Mouse (Mus musculus): ENCODE measurements around the gene Trip4.
"Not testable (repeated sequence)": the region's sequence is repeated elsewhere in the genome, so short reads cannot be mapped to it uniquely, and the experiment has no call there.

Gene Trip4

DNA sequence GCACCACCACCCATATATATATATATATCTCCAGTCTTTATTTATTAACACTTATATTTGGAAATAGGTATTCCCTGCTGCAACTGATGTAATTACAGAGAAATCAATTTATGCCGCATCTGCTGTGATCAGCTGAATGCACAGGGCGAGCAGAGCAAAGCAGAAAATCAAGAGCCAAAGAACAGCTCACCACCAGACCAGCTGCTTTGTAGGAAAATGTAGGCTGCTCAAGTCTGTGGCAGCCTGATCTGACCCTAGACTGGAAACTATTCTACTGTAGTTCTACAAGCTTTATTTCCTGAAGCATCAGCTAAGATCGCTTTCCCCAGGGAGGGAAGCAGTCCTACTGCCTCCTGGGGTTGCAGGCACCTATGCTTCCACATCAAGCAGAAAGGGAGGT is 115.1 kb downstream of the Trip4 start:
- DNase-seq (ENCODE audit: low read depth): no peak

DNA sequence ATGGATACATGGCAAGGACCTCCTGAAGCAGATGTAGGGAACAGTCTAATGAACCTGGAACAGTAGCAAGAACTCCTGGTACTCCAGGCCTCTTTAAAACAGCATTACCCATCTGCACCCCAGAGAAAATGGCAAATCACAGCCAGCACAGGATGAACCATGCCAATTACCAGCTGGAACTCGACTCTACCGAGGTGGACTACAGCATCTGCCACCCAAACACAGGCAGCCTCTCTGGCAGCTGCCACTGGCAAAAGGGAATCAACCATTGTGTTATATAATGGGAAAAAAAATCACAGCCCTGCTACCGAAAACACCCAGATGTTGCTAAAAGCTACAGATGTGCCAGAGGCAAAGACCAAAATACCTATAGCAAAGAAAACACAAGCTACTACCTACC is 115.5 kb downstream of the Trip4 start:
- DNase-seq (ENCODE audit: low read depth): no peak

DNA sequence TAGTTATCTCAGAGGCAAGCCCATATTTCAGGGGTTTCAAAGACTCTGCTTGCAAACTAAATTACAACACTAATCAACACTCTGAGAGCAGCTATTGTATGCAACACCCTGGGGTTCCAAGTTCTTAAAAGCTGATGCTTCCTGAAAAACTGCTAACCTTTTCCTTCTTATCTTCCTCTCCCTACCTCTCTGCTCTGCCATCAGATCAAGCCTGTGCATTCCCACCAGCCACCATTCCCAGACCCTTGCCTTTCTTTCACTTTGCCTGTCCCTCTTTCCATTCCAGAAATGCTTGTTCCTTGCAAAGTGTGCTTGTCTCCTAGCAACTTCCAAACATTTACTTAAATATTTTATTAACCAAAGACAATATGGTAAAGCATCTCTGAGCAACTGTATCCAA is 116.7 kb downstream of the Trip4 start:
- no peak for DNase-seq (ENCODE audit: low read depth)

DNA sequence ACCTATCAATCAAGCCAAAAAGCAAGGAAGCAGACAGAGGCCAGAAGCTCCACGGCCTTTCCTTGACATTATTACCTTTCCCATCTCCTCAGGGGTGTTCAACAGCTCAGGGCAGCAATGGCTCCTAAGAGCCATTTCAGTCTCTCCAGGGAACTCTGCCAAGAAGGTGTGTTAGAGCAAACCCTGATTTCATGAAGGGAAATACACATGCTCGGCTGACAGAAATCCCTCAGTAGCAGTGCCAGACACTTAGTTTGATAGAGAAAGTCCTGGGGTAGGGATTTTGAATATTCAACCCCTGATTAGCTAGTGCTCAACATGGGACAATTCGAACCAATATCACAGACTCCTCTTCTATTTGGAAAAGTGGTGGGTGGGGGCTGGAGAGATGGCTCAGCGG is 117.5 kb downstream of the Trip4 start:
- DNase-seq (ENCODE audit: low read depth): no peak

DNA sequence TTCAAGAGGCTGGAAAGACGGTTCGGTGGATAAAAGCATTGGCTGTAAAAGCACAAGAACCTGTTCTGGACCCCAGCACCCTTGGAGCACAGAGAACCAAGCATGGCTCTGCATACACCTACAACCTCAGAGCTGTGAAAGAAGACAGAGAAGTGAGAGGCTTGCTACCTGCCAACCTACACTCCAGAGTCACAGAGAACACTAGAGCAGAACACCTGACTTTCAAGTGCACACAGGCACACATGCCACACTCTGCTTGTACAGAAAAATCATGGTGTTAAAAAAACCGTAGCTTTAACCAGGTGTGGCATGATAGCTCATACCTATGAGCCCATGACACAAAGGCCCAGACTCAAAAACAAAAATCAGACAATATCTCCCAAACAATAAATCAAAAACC is 118.8 kb downstream of the Trip4 start:
- no peak for DNase-seq (ENCODE audit: low read depth)

DNA sequence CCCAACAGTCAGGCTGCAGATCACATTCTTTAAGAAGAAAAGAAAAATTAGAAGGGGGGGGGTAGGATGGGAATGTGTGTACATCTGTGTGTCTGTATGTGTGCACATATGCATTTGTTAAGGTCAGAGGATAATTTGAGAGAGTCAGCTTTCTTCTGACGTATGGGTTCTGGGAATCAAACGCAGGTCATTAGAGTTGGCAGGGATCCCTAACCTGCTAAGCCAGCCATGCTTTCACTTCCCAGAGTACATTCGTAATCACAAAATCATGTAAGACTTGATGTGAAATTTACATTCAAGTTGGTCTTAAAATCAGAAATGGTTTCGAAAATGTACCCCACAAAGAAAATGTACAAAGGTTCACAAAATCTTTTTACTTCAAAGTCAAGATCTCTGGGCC is 120.0 kb downstream of the Trip4 start:
- DNase-seq (ENCODE audit: low read depth): no peak

DNA sequence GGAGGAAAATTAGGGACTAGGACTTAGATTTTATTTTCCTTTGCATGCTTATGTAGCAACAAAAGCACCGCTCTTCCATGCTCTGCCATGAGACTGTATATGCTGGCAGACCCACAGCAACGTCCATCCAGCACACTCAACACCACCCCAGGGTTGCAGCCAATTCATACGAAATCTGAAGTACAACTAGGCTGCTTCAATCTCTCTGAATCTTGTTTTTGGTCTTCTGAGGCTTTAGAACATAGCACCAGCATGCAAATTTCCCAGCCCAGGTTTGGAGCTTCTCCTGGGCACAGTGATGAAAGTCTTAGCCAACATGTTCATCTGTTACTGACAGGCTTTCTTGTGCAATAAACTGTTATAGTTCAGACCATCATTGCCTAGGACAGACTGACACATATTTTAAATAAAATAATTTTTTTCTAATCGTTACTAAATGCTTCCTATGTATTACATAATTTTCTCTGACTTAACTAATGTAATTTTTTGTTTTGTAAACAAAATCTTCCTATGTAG is 120.7 kb downstream of the Trip4 start:
- no peak for DNase-seq (ENCODE audit: low read depth)

DNA sequence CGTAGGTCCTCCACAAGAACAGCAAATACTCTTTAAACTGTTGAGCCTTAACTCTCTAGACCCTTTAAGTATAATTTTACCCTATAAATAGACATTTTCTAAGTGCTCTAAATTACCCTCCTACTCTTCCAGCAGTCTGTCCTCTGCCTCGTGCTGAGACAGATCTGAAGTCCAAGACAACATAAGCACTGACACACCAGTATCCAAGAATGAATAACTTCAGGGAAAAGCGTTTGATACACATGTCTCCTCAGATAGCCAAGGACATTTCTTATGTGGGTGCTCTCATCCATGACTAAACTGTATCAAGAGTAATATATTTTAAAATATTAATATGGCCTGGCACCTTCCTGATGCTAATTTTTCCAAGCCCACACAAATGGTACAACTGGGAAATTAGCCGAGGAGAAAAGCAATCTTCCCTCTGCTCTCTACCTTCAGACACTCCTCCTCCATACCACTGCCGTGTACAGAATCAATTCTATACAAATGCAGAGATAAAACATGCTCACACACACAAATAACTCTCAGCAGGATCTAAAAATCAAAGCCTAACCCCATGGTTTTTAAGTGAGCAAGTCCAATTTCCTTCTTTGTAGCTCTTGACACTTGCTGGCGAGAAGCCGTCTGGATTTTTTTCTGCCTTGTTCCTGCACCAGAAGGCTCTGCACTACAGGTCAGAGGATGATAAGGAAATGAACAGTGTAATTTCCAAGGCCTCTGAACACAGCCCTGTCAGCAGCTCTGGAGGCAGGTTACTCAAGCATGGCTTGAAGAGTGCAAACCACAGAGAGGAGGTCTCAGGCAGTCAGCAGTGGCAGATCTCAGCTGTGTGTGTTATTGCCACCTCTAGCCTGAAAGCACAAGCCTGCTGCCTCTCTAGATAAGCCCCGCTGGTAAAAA is 121.5 kb downstream of the Trip4 start:
- DNase-seq (ENCODE audit: low read depth): peak; percentile 53

DNA sequence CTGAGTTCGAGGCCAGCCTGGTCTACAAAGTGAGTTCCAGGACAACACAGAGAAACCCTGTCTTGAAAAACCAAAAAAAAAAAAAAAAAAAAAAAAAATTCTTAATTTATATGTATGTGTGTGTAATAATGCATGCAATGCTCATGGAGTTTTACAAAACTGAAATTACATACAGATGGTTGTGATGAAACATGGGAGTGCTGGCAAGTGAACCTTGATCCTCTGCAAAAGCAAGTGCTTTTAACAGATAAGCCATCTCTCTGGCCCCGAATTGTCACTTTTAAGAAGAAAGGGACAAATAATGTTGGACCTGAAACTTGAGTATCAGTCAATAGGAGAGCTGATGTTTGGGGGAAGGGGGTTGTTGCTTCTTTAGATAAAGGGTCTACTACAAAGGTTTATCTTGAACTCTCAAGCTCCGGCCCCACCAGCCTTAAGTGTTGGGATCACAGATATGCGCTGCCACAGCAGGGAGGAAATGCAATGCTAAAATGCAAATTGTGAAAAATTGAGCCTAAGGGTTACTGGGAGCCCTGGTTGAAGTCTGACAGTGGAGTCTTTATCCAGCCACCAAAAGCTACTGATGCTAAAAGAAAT is 122.7 kb downstream of the Trip4 start:
- no peak for DNase-seq (ENCODE audit: low read depth)

DNA sequence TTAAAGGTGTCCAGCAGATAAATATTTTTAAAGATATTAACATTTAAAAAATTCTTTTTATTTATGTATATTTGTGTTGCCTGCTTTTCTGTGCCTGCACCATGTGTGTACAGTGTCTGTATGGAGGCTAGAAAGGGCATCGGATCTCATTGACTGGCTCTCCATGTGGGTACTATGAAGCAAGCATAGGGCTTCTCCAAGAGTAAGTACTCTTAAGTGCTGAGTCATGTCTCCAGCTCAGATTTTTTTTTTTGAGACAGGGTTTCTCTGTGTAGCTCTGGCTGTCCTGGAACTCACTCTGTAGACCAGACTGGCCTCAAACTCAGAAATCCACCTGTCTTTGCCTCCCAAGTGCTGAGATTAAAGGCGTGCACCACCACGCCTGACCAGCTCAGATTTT is 129.0 kb downstream of the Trip4 start:
- not testable (repeated sequence) for DNase-seq (ENCODE audit: low read depth)
